Mouse (Mus musculus): Measurements from ENCODE around the gene Ripply2. TPM values are rescaled to one million over a fixed set of nuclear protein-coding genes. Genes with fewer than 3 reads are reported as not detected.
A peak's percentile ranks its signal among the peaks of the same experiment; 100 is the strongest.

Ripply2 gene
- polyA plus RNA-seq, 2 experiments: not detected

- Histone ChIP-seq H3K4me3 (replicated peaks; ENCODE audit: low read length) (no peak overlapping the region), H3K9me3 (ENCODE audit: control insufficient read depth, low read length) (no peaks in the 10 kb centered on the region), H3K36me3 (ENCODE audit: control insufficient read depth, insufficient read depth, low read length) (no peaks in the 10 kb centered on the region), H3K4me2 (replicated peaks; ENCODE audit: low read depth, low read length, severe bottlenecking) (no peak overlapping the region), H3K27ac (replicated peaks; ENCODE audit: low read depth, low read length) (no peak overlapping the region), H3K27me3 (ENCODE audit: control insufficient read depth, insufficient read depth, low read length) (no peaks in the 10 kb centered on the region), H3K4me1 (ENCODE audit: control insufficient read depth, insufficient read depth, low read length) (peaks cover 3% of the 10 kb centered on the region; the same call in 1 of the 2 replicates), H3K9ac (ENCODE audit: low read depth, low read length, severe bottlenecking) (no peak overlapping the region)
- DNase-seq (ENCODE audit: low spot score) (no peak), ATAC-seq (ENCODE audit: low FRiP score, low read depth) (no peak)
- no peak for TF ChIP-seq POLR2A (IDR thresholded peaks at IDR 0.05; ENCODE audit: borderline replicate concordance, extremely low read depth, insufficient read depth, insufficient read length)
Measured at GRCm38 (mm10) chr9:86980048-86980447, 35.3 kb upstream of the Ripply2 start.

- no peak for TF ChIP-seq POLR2A (IDR thresholded peaks at IDR 0.05; ENCODE audit: borderline replicate concordance, extremely low read depth, insufficient read depth, insufficient read length)
Measured at GRCm38 (mm10) chr9:86980942-86981341, 34.4 kb upstream of the Ripply2 start.

GRCm38 (mm10) chr9:86981551-86981950 is 33.8 kb upstream of the Ripply2 start:
- Histone ChIP-seq H3K4me3 (replicated peaks; ENCODE audit: low read length) (no peak overlapping the region), H3K9me3 (ENCODE audit: control insufficient read depth, low read length) (no peaks in the 10 kb centered on the region), H3K27ac (replicated peaks; ENCODE audit: low read depth, low read length) (no peak overlapping the region), H3K36me3 (ENCODE audit: control insufficient read depth, insufficient read depth, low read length) (no peaks in the 10 kb centered on the region), H3K4me2 (replicated peaks; ENCODE audit: low read depth, low read length, severe bottlenecking) (peak overlapping the region; percentile 19; the same call in 1 of the 2 replicates), H3K4me1 (ENCODE audit: control insufficient read depth, insufficient read depth, low read length) (peaks cover 3% of the 10 kb centered on the region; the same call in 1 of the 2 replicates), H3K9ac (ENCODE audit: low read depth, low read length, severe bottlenecking) (no peak overlapping the region), H3K27me3 (ENCODE audit: control insufficient read depth, insufficient read depth, low read length) (no peaks in the 10 kb centered on the region)
- DNase-seq (ENCODE audit: low spot score): no peak
- no peak for TF ChIP-seq POLR2A (IDR thresholded peaks at IDR 0.05; ENCODE audit: borderline replicate concordance, extremely low read depth, insufficient read depth, insufficient read length)
- 6% methylated on average over 10 of the region's 10 CpGs for whole genome bisulfite sequencing
- no peak for ATAC-seq (ENCODE audit: low FRiP score, low read depth)

More at GRCm38 (mm10) chr9:86980942-86981341, 34.4 kb upstream of the Ripply2 start:
- Histone ChIP-seq H3K9me3 (ENCODE audit: control insufficient read depth, low read length) (no peaks in the 10 kb centered on the region), H3K4me3 (replicated peaks; ENCODE audit: low read length) (no peak overlapping the region), H3K27me3 (ENCODE audit: control insufficient read depth, insufficient read depth, low read length) (no peaks in the 10 kb centered on the region), H3K27ac (replicated peaks; ENCODE audit: low read depth, low read length) (no peak overlapping the region), H3K36me3 (ENCODE audit: control insufficient read depth, insufficient read depth, low read length) (no peaks in the 10 kb centered on the region), H3K4me2 (replicated peaks; ENCODE audit: low read depth, low read length, severe bottlenecking) (no peak overlapping the region), H3K4me1 (ENCODE audit: control insufficient read depth, insufficient read depth, low read length) (peaks cover 3% of the 10 kb centered on the region; the same call in 1 of the 2 replicates), H3K9ac (ENCODE audit: low read depth, low read length, severe bottlenecking) (no peak overlapping the region)
- DNase-seq (ENCODE audit: low spot score) (no peak), ATAC-seq (ENCODE audit: low FRiP score, low read depth) (no peak)
- 37% methylated on average over 2 of the region's 2 CpGs for WGBS

GRCm38 (mm10) chr9:86984583-86984982 is 30.8 kb upstream of the Ripply2 start:
- H3K27me3 ChIP-seq (ENCODE audit: control insufficient read depth, insufficient read depth, low read length): no peaks in the 10 kb centered on the region
- H3K9ac ChIP-seq (ENCODE audit: low read depth, low read length, severe bottlenecking): no peak overlapping the region
- no peaks in the 10 kb centered on the region for H3K36me3 ChIP-seq (ENCODE audit: control insufficient read depth, insufficient read depth, low read length)
- no peaks in the 10 kb centered on the region for H3K9me3 ChIP-seq (ENCODE audit: control insufficient read depth, low read length)
- H3K4me2 ChIP-seq (replicated peaks; ENCODE audit: low read depth, low read length, severe bottlenecking): no peak overlapping the region
- H3K4me3 ChIP-seq (replicated peaks; ENCODE audit: low read length): no peak overlapping the region
- whole genome bisulfite sequencing: 75% methylated on average over 3 of the region's 3 CpGs
- ATAC-seq (ENCODE audit: low FRiP score, low read depth) (no peak), DNase-seq (ENCODE audit: low spot score) (no peak)
- no peak overlapping the region for H3K27ac ChIP-seq (replicated peaks; ENCODE audit: low read depth, low read length)
- no peak for TF ChIP-seq POLR2A (IDR thresholded peaks at IDR 0.05; ENCODE audit: borderline replicate concordance, extremely low read depth, insufficient read depth, insufficient read length)
- H3K4me1 ChIP-seq (ENCODE audit: control insufficient read depth, insufficient read depth, low read length): peaks cover 3% of the 10 kb centered on the region; the same call in 1 of the 2 replicates

- H3K36me3 ChIP-seq (ENCODE audit: control insufficient read depth, insufficient read depth, low read length): no peaks in the 10 kb centered on the region
- no peak for ATAC-seq (ENCODE audit: low FRiP score, low read depth)
- H3K9me3 ChIP-seq (ENCODE audit: control insufficient read depth, low read length): no peaks in the 10 kb centered on the region
- no peak overlapping the region for H3K27ac ChIP-seq (replicated peaks; ENCODE audit: low read depth, low read length)
- no peak for DNase-seq (ENCODE audit: low spot score)
- H3K9ac ChIP-seq (ENCODE audit: low read depth, low read length, severe bottlenecking): no peak overlapping the region
- no peak overlapping the region for H3K4me3 ChIP-seq (replicated peaks; ENCODE audit: low read length)
- H3K4me1 ChIP-seq (ENCODE audit: control insufficient read depth, insufficient read depth, low read length): peaks cover 3% of the 10 kb centered on the region; the same call in 1 of the 2 replicates
- WGBS: 55% methylated on average over 6 of the region's 6 CpGs
- H3K4me2 ChIP-seq (replicated peaks; ENCODE audit: low read depth, low read length, severe bottlenecking): no peak overlapping the region
- TF ChIP-seq POLR2A (IDR thresholded peaks at IDR 0.05; ENCODE audit: borderline replicate concordance, extremely low read depth, insufficient read depth, insufficient read length): no peak
- no peaks in the 10 kb centered on the region for H3K27me3 ChIP-seq (ENCODE audit: control insufficient read depth, insufficient read depth, low read length)
Measured at GRCm38 (mm10) chr9:86985105-86985504, 30.2 kb upstream of the Ripply2 start.
